Mouse (Mus musculus) B cell, adult 2 months (primary cell): ENCODE measurements around the gene Rbfox2.
A peak's percentile ranks its signal among the peaks of the same experiment; 100 is the strongest.
"Not testable (repeated sequence)": the region's sequence is repeated elsewhere in the genome, so short reads cannot be mapped to it uniquely, and the experiment has no call there.

Source experiments
- DNase-seq, 2 experiments: peaks; one replicate each; pipeline ENCODE4 v3.0.0; 2022

The Rbfox2 gene

DNA sequence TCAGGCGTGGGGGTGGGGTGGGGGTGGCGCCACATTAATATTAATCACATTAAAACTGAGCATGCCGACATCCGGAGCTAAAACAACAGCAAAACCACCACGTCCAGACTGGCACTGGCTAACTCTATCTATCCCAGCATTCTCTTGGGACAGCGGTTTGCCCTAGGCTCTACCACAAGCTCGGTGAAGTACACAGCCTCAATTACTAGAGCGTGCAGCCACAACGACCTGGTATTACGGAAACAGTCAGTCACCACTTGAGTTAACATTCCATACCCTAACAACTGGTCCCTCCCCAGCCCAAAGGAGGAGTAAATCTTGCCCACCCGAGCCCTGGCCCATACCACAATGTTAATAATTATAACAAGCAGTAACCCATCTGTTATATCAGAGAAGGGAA lies 217.6 kb downstream of the Rbfox2 start:
- no peak for DNase-seq

DNA sequence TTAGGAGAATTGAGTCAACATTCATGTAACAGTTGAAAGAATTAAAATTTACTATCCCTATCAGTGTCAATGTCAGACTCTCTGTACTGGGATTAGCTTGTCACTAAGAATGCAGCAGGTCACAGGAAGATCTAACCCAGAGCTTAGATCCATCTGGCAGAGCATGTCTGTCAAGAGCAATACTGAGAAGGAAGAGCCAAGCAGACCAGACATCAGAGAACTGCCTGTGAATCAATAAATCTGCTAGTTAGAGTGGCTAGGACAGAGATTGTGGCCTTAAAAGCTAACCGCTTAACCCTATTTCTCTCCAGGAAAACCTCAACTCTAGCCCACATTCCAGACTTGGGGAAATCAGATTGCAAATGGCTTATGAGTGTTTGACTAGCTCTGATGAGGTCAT lies 220.3 kb downstream of the Rbfox2 start:
- DNase-seq: no peak

DNA sequence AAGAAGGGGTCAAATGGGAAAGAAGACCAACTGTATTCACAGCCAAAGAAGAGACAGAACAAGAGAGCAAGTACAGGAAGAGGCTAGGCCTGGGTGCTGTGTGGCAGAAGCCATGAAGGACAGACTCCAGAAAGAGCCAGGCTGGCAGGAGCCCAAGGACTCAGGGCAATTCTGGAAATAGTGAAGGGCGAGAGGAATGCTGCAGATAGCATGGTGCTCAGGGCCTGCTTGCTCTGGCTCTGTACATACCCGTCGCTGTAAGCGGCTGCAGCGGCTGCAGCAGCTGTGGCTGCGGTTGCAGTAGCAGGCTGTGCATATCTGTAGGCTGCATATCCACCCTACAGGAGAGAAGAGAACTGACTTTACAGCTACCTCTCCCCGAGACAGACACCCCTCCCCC lies 221.0 kb downstream of the Rbfox2 start:
- DNase-seq: no peak

DNA sequence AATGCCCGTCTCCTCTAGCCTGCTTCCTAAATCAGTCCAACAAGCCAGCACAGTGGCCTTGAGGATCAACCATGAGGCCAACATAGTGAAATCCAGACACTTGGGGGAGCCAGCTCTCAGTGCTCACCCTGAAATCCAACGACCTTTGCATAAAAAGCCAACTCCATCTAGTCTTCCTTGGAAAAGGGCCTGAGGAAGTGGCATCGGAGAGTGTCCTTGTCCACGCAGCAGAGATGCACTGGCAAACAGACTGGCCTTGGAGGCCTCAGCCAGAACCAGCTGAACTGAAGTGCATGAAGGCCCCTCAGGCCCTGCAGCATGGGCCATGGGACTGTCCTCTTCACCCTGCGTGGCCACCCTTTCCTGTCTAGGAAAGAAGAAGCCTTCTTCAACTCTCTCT lies 225.3 kb downstream of the Rbfox2 start:
- DNase-seq: no peak

DNA sequence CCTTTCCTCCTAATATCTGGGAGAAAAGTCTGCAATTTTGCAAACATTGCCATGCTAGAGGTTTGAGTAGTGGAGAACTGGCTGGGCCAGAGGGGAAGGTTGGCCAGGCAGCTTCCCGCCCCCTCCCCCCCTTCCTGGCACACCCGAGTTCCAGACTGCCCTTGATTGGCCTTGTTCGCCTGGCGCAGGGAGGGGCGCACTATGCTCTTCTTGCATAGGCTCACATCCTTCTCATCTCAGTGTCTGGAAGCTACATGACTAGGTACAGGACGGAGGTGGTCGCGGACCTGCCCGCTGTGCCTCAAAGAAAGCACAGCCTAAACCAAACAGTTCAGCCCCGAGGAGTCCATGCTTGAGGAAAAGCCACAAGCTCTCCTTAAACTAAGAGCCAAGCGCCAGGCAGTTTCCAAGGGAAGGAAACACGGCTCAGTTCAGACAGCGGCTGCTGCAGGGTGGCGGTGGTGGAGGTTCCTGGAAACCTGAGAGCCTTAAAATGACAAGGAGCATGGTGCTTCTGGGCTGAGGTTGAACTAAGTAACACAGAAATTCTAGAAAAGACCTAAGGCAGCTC lies 226.0 kb downstream of the Rbfox2 start:
- DNase-seq: no peak

DNA sequence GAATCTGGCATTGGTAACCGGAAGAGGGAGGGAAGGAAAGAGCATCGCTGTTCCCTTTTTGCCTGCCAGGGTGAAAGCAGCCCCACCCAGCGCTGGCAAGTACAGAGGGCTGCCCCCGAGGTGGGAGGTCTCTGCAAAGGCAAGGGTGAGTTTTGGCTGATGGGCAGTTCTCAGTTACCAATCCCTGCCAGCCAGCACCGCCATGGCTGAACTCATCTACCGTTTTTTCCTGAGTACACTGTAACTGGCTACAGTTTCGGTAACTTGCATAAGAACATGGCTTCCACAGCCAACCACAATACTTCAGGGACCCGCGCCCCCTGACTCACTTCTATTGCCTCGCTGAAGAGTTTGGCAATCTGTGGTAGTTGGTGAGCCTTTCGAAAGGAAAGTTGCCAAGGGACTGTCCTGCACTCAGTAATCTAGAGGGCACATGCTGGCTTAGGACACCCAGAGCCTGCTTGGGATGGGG lies 226.9 kb downstream of the Rbfox2 start:
- no peak for DNase-seq

DNA sequence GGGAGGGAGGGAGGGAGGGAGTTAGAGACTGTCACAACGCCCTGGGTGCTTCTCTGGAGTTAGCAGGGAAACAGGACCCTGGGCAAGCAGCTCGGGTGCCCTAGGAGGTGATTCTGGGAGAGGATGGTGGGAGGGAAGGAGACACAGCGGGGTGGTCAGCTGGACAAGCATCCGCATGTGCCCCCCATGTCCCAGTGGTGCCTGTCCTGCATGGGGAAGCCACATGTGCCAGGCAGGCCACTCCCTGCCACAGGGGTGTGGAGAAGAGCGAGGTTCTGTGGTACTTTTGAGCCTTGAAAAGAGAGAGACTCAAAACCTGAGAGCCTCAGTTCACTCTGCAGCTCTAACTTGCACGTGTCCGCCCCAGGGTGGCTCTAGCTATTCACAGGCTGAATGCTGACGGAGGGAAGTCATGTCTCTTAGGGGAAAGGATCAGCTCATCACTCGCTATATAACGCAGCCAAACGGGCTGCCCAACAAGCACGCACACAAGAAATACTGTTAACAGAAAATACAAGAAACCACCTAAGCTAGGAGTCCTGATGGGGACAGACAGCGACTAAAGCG lies 227.5 kb downstream of the Rbfox2 start:
- DNase-seq: no peak

DNA sequence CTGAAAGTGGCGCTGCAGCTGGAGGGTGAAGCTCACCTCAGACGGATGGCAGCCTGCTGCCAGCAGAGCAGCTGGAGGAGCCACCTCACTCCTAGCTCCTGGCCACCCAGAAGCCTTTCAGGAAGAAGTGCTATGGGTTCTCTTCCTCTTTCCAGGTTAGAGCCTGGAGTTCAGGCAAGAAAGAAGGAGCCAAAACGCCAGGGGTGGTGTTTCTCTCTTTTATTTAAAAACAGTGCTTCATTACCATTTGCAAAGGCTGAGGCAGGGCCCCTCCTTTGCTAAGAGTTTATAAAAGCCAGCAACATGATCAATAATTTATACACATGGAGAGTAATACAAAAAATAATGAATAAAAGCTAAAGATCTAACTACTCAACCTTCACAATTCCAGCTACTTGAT lies 228.0 kb downstream of the Rbfox2 start:
- DNase-seq: no peak

DNA sequence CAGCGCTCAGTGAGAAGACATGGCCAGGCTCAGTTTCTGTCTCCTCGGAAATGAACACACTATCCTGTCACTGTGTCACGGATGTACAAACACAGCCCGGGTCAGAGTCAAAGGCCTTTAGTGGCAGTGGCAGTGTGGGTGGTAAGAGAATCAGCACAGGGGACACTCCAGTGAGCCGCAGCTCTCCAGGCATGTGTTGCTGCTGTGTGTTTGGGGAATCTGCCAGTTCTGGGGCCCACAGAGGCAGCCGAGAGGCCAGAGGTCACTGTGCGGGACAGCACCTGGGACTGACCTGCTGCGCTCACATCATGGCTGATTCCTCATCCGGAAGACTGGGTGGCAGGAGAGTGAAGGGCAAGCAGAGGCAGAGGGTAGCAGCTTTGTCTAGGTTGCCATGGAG lies 228.9 kb downstream of the Rbfox2 start:
- DNase-seq: no peak

DNA sequence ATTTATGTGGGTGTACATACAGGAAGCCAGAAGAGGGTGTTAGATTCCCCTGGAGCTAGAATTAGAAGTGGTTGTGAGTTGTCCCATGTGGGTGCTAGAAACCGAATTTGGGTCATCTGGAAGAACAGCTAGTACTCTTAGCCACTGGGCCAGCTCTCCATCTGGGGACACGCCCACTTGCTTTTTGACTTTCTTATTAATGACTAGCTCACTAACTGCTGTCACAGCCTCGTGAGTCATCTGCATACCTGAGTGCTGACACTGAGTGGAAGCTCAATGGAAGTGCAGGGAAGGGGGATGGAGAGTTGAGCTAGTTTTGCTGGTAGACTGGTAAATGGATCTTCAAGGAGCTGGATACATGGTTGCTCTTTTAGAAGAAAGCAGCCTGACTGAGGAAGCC lies 230.3 kb downstream of the Rbfox2 start:
- DNase-seq: no peak

DNA sequence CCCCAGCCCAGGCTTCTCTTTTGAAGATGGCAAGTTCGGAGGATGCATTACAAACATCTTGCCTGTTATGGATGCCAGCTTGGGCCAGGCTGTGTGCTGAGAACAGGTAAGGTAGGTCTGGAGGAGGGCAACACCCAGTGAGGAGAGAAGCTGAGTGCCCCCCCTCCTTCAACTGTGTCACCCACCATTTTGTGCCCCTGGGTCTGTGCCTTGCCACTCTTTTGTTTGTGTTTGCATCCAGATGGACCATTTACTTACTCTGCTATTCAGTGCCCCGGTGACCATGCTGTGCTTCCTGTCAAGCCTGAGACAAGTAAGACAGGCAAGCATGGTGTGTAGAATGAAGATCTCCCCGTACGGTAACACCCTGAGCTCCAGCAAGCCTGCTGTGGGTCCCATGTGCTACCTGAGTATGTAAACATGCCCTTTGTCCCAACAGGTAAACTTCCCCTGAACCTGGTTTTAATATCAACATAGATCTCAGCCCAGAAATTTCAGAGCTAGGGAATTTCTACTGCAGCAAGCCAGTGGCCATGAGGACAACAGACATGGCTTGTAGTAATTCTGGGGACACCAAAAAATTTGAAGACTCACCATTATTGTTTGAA lies 234.1 kb downstream of the Rbfox2 start:
- DNase-seq: no peak

DNA sequence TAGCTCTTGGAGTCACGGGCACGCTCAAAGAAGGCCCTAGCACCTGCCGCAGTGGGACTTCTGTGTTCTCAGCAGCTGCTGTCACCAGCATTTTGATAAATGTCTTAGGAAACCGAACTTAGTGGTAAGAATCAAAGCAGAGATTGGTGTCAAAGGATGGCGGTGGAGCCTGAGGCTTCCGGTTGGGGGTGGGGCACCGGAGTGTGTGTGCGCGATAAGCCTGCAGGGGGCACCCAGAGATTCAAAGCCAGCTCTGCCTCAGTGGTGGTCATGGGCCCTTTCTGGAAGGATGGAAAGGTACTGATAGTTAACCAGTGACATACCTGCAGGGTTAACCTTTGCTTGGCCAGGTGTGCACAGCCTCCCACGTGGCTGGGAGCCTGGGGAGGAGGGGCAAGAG lies 235.3 kb downstream of the Rbfox2 start:
- peak in 1 of 2 experiments; percentile 1 for DNase-seq

DNA sequence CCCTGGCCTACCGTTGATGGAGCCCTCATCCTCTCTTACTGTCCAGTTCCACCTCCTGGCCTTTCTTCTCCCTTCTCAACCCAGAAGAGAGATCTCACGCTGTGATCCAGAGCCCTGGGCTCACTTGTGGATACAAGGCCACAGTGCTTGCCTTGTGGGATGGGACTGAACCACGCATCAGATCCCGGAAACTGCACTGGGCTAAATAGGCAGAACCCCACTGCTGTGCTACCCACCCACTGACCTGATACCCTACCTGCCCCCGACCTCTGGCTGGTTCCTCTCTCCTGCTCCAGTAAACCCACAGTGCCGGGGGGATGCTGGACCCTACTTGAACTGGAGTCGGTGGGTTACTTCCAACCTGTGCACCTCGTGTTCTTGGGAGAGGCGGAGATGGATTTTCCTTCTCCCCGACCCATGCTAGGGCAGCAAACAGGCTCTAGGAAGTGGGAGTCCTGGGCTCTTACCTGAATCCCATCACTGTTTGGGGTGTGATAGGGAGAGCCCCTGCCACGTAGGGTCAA lies 236.0 kb downstream of the Rbfox2 start:
- no peak for DNase-seq

DNA sequence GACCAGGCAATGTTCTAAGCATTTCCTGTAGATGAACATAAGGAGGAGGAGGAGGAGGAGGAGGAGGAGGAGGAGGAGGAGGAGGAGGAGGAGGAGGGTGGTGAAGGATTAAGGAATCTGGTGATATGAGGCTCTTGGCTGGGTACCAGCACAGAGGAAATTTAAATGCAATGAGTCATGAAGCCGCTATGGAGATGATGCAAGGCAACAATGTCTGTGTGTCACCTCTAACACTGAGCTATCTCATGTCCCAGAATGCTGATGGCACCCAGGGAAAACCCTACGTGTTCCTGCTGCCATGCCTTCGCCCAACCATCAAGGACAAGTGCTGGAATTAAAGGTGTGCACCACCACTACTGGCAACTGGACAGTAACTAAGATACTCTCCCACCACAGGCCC lies 237.8 kb downstream of the Rbfox2 start:
- DNase-seq: no peak

DNA sequence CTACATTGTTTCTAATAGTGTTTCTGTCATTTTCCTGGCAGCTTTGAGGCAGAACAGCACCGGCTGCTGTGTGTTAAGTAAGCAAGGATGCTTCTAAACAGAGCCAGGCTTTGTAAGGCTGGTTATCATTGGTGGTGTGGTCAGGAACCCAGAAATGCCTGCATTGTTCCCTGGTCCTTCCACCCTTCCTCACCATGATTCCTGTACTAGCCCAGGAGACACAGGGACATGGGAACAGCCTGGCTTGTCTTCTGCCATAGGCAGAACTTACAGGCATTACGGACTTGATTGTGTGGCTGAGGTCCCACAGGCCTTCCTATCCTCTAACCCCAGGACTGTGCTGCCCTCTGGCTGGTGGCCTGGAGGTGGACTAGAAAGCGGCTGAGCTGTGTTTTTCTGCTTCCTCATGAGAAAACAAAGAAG lies 238.4 kb downstream of the Rbfox2 start:
- DNase-seq: no peak

DNA sequence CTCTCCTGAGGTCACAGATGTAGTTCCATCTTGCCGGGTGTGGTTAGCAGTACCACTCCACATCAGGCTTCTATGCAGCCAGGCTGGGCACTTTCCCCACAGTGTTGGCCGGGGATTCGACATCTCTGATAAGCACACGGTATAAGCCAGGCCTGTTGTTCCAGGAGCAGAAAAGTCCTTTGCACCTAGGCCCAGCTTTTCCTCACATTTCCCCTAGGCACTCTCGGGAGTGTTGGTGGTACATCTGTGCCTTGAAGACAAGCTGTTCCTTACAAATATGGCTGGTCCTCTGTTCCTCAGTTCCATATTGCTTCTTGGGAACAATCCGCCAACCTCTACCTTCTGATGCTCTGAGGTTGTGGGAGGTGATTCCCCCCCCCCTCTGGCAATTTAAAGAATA lies 240.6 kb downstream of the Rbfox2 start:
- DNase-seq: no peak

DNA sequence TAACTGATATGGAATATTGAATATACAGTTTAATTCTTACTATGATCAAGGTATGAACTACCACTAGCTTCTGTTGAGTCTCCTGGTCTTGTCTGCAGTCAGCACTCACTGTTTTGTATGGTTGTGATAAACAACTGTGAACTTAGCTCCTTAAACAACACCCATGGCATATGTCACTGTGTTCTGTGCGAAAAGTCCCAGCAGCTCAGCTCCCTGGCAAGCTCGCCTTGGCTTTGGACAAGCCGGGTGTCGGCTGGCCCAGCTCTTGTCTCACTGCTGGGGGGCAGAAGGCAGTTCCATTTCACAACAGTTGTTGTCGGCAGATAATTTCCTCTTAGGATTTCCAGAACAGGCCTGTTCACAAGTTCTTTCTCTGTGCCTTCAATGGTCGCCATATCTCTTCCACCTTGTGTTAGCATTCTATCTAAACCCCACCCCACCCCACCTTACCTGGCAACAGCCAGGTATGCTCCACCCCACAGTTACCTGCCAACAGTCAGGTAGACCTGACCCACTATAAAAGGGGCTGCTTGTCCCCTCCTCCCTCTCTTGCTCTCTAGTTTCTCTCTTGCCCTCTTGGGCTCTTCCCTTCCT lies 241.4 kb downstream of the Rbfox2 start:
- no peak for DNase-seq

DNA sequence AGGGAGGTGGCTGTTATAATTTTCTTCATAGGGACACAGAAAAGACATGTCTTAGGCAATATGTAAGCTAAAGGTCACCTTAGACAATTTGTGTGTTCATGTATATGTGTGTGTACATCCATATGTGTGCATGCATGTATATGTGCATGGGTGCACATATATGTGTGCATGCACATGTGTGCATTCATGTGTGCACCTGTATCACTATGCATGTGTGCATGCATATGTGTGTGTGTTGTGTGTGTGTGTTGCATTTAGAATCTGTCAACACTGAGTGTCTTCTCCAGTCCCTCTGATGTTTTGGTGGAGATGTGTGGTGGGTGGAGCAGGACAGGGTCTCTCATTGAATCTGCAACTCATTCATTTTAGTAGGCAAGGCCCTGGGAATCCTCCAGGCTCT lies 244.1 kb downstream of the Rbfox2 start:
- DNase-seq: no peak

DNA sequence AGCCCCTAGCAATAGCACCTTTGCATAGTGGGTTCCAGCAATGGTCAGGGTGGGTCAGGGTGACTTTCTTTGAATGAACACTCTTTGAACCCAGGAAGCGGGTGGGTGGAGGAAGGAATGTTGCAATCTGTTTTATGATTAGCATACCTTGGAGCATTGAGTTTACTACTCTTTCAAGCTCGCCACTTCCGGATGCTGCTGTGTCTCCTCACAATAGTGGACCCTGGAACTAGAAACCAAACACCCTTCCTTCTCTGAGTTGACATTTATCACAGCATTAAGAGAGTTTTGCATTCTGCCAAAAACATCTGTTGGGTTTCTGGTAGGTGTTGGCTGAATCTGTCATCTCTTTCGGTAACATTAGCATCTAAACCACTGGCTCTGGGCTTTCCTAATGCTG lies 247.4 kb downstream of the Rbfox2 start:
- not testable (repeated sequence) for DNase-seq

DNA sequence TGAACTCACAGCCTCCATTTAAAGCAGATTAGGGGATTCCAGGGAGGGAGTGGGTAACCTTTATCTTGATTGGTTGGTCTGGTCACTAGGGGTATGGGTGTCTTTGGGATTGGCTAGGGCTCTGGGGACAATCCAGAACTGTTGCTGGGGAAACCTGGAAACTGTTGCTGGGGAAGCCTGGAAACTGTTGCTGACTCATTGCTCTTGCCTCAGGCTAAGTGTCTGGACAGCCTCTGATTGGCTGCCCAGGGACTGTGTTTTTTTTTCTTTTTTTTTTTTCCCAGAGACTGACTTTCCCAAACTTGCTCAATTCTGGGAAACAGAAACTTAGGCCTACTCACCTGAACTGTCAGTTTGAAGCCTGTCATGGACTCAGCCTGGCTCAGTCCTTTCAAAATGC lies 248.2 kb downstream of the Rbfox2 start:
- no peak for DNase-seq

DNA sequence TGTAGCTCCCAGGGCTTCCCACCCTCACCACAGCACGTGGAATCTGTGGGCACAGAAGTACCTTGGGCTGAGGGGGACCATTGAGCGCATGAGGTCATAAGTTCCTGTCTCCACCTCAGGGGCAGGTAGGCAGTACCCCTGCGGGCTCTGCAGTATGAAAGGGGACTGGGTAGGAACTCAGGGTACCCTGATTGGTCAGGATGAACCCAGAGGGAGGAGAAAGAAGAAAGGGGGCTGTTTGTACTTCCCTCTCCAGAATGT lies 250.1 kb downstream of the Rbfox2 start:
- no peak for DNase-seq

DNA sequence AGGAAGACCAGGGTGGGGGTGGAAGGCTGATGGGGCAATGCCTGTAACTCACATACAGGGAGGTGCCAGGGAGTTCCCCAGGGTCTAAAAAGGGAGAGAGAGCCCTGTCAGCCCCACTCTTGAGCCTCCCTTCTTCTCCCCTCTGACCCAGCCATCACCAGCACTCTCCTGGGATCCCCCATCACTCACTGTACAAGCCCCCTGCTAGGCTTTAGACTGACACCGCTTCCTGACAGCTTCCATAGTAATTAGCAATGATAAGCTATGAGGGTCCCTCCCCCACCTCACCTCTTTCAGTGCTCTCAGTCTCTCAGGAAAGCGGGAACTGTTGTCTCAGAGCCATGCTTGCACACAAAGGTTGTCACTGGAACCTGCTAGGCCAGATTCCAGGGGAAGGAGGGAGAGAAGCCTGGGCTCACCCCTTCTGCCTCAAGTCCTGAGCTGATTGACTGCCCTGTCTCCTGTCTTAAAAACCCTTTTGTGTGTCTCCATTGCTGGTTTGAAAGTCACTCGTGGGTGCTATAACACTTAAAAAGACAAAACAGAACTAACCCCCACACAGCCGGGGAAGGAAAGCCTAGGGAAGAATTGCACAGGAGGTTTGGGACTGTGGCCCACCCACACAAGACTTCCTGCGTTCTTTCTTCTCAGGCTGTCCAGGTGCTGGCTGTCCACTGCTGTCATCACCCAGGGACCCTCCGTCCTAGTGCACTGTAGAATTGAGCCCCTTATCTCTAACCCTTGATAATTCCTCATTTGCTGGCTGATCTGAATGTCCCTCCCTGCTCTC lies 250.6 kb downstream of the Rbfox2 start:
- DNase-seq: no peak

DNA sequence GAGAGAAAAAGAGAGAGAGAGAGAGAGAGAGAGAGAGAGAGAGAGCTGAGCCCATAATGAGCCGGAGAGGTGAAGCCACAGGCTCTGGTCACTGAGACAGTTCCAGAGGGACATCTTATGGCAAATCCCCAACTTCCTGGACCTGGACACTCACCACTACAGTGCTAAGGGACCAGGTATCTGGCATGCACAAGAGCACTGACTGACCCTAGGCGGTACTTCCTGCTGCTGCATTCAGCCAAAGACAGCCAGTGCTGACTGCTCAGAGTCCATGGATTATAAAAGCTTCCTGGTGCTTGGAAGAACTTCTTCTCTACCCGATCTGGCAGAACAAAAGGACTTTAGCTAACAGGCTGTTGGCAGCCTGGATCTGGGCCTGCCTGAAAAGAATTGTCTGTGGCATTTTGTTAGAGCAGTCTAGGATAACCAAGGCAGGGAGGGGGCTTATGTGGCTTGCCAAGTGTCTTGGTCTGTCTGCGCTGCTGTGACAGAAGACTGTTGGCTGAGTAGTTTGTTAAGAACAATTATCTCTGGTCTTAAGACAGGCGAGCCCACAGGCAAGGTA lies 252.1 kb downstream of the Rbfox2 start:
- DNase-seq: no peak
